Mouse (Mus musculus) adipose tissue, adult 10 weeks (tissue): ENCODE measurements around the gene Gm33815. TPM values are rescaled to one million over a fixed set of nuclear protein-coding genes. Genes with fewer than 3 reads are reported as not detected.

Source experiments
- polyA plus RNA-seq: library from polyadenylated mRNA; stranded (reverse); fragments of 350-450 nt; fragmentation: Illumina TruSeq; extraction: RNeasy Lipid Tissue Mini Kit (QIAGEN cat#74804); gene quantifications from one replicate; pipeline ENCODE4 v1.2.3, GENCODE M21; 2014; ENCODE audit warnings: low read depth, low replicate concordance

Gene Gm33815
- not detected for polyA plus RNA-seq

GRCm38 (mm10) chrY:69320832-69321231, at the start of gene Gm33815:
TSS of gene Gm33815 (plus strand) at chrY:69321132.

